Mouse (Mus musculus): ENCODE results near the gene Susd3. TPM values are rescaled to one million over a fixed set of nuclear protein-coding genes. Genes with fewer than 3 reads are reported as not detected.

Gene Susd3
- polyA plus RNA-seq, 1 experiment from 2014 or later = 1.8 TPM

DNA sequence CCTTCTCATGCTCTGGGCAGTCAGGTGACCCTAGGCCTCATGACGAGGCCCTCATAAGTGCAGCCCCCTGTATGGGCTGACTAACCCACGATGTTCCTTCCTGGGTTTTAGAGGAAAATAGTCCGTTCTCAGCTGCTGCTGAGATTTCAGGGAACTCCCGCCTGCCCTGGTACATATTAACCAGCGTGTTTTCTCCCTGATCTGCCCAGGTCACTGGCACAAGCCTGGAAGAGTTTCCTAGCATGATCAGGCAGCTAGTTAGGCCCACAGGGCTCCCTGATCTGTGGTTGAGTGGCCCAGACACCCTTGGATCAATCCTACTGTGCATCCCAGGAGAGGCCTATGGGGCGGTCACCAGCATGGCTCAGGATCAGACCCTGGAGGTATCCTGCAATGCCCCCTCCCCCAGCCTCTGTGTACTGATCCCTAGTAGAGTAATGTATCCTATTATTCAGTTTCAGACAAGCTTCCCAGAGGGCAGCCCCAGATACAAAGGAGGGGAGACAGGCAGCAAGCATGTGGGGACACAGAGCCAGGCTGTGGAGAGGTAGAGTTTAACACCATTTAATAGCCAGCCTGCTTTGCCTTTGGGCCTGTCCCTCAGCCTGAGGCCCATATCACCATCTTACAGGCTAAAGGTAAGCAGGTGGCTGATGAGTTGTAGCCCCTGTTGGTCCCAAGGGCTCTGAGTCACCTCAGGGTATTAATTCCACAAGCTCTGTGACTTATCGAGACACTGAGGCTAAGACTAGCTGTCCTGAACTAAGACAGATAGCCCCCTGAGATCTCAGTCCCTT is 57.4 kb downstream of the Susd3 start:
- peaks cover 14% of the 10 kb centered on the region for H3K36me3 ChIP-seq
- H3K4me2 ChIP-seq (replicated peaks) = no peak overlapping the region
- 80% methylated on average over 7 of the region's 7 CpGs for WGBS
- ATAC-seq (ENCODE audit: low FRiP score, low read depth) = no peak
- peaks cover 52% of the 10 kb centered on the region for H3K4me1 ChIP-seq
- no peaks in the 10 kb centered on the region for H3K27me3 ChIP-seq
- H3K4me3 ChIP-seq = no peak overlapping the region
- no peaks in the 10 kb centered on the region for H3K9me3 ChIP-seq
- no peak overlapping the region for H3K27ac ChIP-seq
- H3K9ac ChIP-seq = peak overlapping the region; percentile 31; the same call in 1 of the 2 replicates

DNA sequence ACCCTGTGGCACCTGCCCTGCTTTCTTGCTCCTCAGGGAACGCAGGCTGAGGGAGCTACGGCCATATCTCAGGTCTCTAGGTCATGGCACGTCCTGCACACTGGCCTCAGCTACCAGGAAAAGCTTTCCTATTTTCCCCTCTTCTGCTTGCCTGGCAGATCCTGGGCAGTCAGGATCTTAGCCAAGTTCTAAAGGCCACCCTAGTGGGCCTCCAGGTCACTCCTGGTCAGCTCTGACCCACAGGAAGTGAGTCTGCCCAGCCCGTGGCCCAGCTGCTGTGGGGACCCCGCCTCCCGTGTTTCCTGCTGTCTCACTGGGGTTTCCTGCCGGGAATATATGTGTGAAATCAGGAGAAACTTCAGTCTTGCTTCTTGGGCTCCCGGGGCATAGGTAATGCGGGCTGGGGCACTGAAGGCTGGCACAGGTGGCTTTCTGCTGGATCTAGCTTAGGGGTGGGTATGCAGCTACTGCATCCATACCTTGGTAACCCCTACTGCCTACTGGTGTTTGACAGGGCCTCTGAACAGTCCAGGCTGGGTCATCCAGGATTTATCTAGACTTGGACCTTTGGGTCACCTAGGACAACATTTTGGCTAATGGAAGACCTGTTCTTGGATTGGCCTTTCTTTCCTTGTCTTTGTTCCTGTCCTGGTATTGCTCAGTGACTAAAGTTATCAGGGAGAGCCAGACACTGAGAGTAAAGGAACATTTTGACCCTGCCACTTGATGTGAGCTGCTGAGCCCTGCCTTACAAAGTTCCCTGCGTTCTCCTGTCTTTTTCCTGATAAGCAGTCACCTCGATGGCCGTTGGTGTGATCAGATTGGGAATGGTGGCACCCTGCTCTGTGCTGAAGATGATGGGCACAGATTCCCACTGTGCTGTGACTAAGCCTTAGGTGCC is 58.3 kb downstream of the Susd3 start:
- H3K36me3 ChIP-seq = peaks cover 5% of the 10 kb centered on the region
- WGBS = 71% methylated on average over 12 of the region's 12 CpGs
- ATAC-seq (ENCODE audit: low FRiP score, low read depth) = no peak
- no peak overlapping the region for H3K4me3 ChIP-seq
- no peak overlapping the region for H3K27ac ChIP-seq
- no peaks in the 10 kb centered on the region for H3K9me3 ChIP-seq
- H3K4me1 ChIP-seq = peaks cover 52% of the 10 kb centered on the region
- H3K4me2 ChIP-seq (replicated peaks) = no peak overlapping the region; the same call in 1 of the 2 replicates
- no peaks in the 10 kb centered on the region for H3K27me3 ChIP-seq
- H3K9ac ChIP-seq = peak overlapping the region; percentile 31; the same call in 1 of the 2 replicates

DNA sequence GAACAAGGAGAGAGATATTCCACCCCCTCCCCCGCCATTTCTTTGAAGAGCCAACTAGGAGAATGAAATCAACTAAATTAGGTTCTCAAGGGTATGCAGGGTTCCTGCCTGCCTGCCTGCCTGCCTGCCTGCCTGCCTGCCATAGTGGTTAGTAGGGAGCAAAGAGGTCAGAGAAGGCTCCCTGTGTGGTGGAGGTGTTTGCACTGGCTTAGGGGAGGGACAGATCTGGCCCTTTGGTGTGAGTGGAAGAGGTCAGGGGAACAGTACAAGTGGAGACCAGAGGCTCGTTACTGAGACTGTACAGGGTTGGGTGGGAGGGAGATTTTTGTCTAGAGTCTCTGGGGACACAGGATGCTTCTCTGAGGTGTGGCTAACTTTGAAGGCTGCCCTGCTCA is 59.5 kb downstream of the Susd3 start:
- Histone ChIP-seq H3K36me3 (no peaks in the 10 kb centered on the region), H3K9ac (no peak overlapping the region), H3K4me2 (replicated peaks) (peak overlapping the region; percentile 99), H3K4me3 (no peak overlapping the region), H3K4me1 (peaks cover 52% of the 10 kb centered on the region), H3K27ac (no peak overlapping the region), H3K27me3 (no peaks in the 10 kb centered on the region), H3K9me3 (no peaks in the 10 kb centered on the region)
- WGBS = 40% methylated on average over 2 of the region's 2 CpGs
- ATAC-seq (ENCODE audit: low FRiP score, low read depth) = no peak

DNA sequence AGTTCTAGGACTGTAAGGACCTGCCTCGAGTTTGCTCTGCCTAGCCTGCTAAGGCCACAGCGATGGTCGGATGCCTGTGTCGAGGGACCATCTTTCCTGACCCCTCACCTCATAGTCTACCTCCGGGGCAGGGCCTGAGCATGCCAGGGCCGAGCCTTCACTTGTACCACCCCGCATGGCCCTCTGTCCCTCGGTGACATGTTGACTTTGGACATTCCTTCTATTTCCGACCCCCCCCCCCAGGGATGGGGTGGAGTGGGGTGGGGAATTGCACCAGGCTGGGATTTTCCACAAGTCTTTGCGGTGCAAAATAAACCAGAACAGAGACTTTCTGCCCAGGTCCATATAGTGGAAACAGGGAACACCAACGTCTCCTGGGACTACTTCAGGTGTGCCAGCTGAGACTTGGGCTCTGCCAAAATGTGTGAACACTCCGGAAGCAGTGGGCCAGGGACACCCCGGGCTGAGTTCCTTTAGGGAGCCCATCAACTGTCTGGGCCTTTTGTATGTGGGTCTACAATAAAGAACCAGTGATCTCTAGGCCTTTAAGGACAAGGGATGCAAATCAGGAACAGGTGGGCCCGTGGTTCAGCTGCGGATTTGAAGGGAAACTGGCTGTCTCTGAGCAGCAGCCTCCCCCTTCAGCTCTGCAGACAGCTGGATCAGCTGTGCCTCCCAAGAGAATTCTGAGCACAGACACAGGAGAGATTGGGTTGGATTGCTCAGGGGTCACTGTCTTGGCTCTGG is 60.1 kb downstream of the Susd3 start:
- H3K9ac ChIP-seq = peak overlapping the region; percentile 80
- WGBS = 16% methylated on average over 15 of the region's 15 CpGs
- H3K4me3 ChIP-seq = peak overlapping the region; percentile 75
- no peaks in the 10 kb centered on the region for H3K27me3 ChIP-seq
- peak overlapping the region; percentile 99 for H3K4me2 ChIP-seq (replicated peaks)
- H3K27ac ChIP-seq = no peak overlapping the region
- no peaks in the 10 kb centered on the region for H3K9me3 ChIP-seq
- ATAC-seq (ENCODE audit: low FRiP score, low read depth) = peak; percentile 18; the same call in 1 of the 2 replicates
- H3K4me1 ChIP-seq = peaks cover 57% of the 10 kb centered on the region
- H3K36me3 ChIP-seq = no peaks in the 10 kb centered on the region

DNA sequence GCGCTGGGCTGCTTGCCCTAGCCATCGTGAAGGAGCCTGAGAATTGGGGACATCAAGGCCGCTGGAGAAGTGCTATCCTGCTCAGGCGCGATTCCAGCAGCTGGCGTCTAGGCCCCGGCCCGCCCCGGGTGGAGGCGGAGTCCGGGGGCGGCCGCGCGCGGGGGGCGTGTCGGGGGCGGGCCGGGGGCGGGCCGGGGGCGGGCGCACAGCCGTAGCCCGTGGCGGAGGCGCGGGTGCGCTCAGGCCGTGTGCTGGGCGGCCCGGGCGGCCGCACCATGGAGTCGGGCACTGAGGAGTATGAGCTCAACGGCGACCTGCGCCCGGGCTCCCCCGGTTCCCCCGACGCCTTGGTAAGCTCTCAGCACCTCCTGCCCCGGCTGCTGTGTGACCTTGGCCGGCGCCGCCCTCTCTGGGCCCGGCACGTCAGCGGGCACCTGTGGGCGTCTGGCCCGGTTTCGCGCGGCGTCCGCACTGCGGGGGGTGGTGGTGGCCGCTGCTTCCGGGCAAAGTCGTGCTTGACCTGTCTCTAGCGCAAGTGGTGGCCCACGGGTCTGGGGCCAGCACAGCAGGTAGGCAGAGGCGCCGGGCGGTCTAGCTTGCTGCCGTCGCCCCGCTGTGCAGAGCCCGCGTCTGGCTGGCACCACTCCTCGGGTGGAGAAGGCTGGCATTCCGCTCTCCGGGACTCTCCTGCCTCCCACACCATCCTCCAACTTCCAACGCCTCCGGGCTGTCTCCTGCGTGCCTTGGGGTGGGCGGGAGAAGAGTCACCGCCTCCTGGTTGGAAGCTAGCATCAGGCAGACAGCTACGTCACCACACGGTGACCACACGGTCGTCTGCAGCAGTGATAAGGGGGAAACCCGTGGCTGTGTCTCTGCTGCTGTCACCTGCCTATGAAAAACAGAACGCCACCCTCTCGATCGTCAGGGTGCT is 61.0 kb downstream of the Susd3 start, which contains the start of gene Ninj1:
Gene Ninj1 (plus strand): TSS at position 198 of the 931 bp plus-strand sequence.
- Histone ChIP-seq H3K4me2 (replicated peaks) (peak within 1 kb of the TSS; percentile 99), H3K27me3 (no peaks in the 10 kb centered on the region), H3K9ac (peak within 1 kb of the TSS; percentile 80), H3K4me3 (peak within 1 kb of the TSS; percentile 75), H3K36me3 (no peaks in the 10 kb centered on the region), H3K4me1 (peaks cover 60% of the 10 kb centered on the region), H3K9me3 (no peaks in the 10 kb centered on the region), H3K27ac (peak within 1 kb of the TSS; percentile 55)
- peak; percentile 93 for ATAC-seq (ENCODE audit: low FRiP score, low read depth)
- under 1% methylated on average over 78 of the region's 87 CpGs for WGBS

DNA sequence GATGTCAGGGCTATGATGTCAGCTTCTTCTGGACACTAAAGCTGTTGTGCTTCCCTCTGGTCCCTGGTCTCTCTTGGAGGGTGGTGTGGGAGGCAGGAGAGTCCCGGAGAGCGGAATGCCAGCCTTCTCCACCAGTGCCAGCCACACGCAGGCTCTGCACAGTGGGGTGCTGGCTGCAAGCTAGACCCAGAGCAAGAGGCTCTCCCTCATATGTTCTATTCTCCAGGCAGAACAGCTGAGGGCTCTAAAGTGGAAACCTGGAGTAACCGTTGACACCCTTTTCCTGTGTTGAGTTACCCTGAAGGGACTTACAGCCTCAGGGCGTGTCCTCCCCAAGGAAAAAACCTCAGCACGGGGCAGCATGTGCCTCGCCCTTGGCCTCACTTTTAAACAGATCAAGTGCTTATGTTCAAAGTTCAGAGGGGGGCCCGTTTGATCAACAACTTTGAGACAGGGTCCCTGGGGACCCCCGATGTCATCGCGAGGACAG is 61.7 kb downstream of the Susd3 start:
- Histone ChIP-seq H3K4me1 (peaks cover 53% of the 10 kb centered on the region), H3K27me3 (no peaks in the 10 kb centered on the region), H3K9ac (peak overlapping the region; percentile 66), H3K4me3 (peak overlapping the region; percentile 75), H3K27ac (peak overlapping the region; percentile 55), H3K9me3 (no peaks in the 10 kb centered on the region), H3K4me2 (replicated peaks) (peak overlapping the region; percentile 99), H3K36me3 (no peaks in the 10 kb centered on the region)
- WGBS = 17% methylated on average over 11 of the region's 11 CpGs
- peak; percentile 9 for ATAC-seq (ENCODE audit: low FRiP score, low read depth)

DNA sequence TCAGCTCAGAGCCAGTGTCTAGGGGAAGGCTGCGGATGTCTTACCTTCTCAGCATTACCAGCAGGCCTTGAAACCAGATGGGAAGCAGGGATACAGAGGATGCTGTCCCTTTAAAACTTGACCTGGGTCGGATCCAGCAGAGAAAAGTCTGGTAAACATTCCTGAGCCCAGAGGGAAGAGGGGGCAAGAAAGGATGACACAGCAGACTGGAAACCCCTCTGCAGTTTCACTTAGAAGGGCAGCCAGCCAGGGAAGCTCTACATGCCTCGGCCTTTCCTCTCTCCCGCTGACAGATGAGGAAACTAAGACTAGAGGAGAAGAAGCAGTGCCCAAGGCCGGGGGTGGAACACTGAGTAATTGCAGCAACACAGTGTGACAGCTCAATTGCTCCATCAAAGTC is 64.9 kb downstream of the Susd3 start:
- Histone ChIP-seq H3K4me2 (replicated peaks) (no peak overlapping the region), H3K9ac (no peak overlapping the region), H3K27ac (no peak overlapping the region), H3K9me3 (no peaks in the 10 kb centered on the region), H3K4me3 (no peak overlapping the region), H3K36me3 (no peaks in the 10 kb centered on the region), H3K4me1 (peaks cover 37% of the 10 kb centered on the region), H3K27me3 (no peaks in the 10 kb centered on the region)
- no peak for ATAC-seq (ENCODE audit: low FRiP score, low read depth)
- 30% methylated on average over 5 of the region's 5 CpGs for whole genome bisulfite sequencing

DNA sequence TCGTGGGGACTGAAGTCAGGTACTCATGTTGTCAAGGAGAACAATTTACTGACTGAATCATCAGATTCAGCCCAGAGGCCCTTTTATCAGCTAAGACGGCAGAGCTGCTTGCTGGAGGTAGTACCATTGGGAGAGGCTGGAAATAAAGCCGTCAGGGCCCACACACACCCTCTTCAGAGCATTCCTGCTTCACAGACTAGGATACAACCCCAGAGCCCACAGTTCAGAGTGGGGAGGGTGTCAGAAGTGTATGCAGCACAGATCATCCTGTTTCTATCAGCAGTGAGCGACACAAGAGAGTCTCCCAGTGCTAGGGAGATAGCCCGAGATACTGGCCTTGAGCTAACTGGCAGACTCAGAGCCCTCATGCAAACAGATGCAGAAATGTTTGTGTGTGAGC is 65.3 kb downstream of the Susd3 start:
- no peak overlapping the region for H3K4me3 ChIP-seq
- H3K36me3 ChIP-seq = no peaks in the 10 kb centered on the region
- H3K27ac ChIP-seq = no peak overlapping the region
- H3K9ac ChIP-seq = no peak overlapping the region
- no peaks in the 10 kb centered on the region for H3K9me3 ChIP-seq
- no peak for ATAC-seq (ENCODE audit: low FRiP score, low read depth)
- H3K27me3 ChIP-seq = no peaks in the 10 kb centered on the region
- WGBS = 57% methylated on average over 5 of the region's 5 CpGs
- H3K4me1 ChIP-seq = peaks cover 34% of the 10 kb centered on the region
- no peak overlapping the region for H3K4me2 ChIP-seq (replicated peaks)

DNA sequence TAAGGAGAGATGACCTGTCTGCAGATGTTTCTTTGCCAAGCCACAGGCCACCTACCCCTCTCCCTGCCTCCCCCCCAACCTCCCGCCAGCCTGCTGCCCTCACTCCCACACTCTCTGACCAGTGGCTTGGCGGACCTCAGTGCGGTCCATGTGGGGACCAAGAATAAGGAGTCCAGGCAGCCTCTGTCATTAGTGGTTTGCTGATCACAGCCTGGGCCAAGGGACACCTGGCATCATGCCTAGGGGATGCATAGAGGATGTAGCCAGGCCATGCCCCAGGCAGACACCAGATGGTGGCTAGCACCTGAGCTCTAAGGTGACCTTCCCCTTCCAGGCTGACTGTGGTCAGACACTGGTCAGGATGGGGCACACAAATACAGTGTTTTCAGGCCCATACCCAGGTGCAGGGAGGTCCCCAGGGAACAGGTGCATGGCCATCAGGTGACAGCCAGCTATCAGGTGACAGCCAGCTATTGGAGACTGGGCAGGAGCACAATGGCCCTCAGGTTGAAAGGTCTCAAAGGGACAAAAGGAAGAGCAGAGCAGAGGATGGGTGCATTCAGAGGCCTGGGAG is 67.0 kb downstream of the Susd3 start:
- H3K27me3 ChIP-seq = no peaks in the 10 kb centered on the region
- ATAC-seq (ENCODE audit: low FRiP score, low read depth) = no peak
- no peak overlapping the region for H3K4me2 ChIP-seq (replicated peaks)
- no peaks in the 10 kb centered on the region for H3K9me3 ChIP-seq
- no peak overlapping the region for H3K9ac ChIP-seq
- H3K27ac ChIP-seq = no peak overlapping the region
- WGBS = 88% methylated on average over 3 of the region's 3 CpGs
- H3K4me3 ChIP-seq = no peak overlapping the region
- peaks cover 23% of the 10 kb centered on the region for H3K4me1 ChIP-seq
- no peaks in the 10 kb centered on the region for H3K36me3 ChIP-seq

DNA sequence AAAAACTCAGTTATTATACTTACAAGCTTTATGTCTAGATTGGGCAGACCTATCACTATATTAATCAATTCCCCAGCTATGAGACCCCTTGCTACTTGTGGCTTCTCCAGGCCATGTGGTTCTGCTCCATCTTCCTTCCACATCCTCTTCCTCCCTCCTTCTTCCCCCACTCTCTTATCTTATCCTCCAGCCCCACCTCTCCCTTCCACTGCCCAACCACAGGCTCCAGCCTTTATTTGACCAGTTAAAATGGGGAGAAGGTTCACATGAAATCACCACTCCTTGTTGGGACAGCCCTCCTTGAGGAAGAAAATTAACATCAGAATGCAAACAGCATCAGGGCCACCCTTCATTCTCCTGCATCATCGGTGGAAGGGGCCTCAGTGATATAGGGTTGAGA is 67.8 kb downstream of the Susd3 start:
- Histone ChIP-seq H3K36me3 (no peaks in the 10 kb centered on the region), H3K4me1 (peaks cover 21% of the 10 kb centered on the region), H3K9me3 (no peaks in the 10 kb centered on the region), H3K27me3 (no peaks in the 10 kb centered on the region), H3K4me3 (no peak overlapping the region), H3K9ac (no peak overlapping the region), H3K27ac (no peak overlapping the region), H3K4me2 (replicated peaks) (no peak overlapping the region)
- no peak for ATAC-seq (ENCODE audit: low FRiP score, low read depth)
- WGBS = 55% methylated on average over 1 of the region's 1 CpGs
